Mouse (Mus musculus): ENCODE results near the gene Manf. TPM values are rescaled to one million over a fixed set of nuclear protein-coding genes. Genes with fewer than 3 reads are reported as not detected.

Manf gene
- polyA plus RNA-seq, 1 experiment, result 10.6 TPM

DNA sequence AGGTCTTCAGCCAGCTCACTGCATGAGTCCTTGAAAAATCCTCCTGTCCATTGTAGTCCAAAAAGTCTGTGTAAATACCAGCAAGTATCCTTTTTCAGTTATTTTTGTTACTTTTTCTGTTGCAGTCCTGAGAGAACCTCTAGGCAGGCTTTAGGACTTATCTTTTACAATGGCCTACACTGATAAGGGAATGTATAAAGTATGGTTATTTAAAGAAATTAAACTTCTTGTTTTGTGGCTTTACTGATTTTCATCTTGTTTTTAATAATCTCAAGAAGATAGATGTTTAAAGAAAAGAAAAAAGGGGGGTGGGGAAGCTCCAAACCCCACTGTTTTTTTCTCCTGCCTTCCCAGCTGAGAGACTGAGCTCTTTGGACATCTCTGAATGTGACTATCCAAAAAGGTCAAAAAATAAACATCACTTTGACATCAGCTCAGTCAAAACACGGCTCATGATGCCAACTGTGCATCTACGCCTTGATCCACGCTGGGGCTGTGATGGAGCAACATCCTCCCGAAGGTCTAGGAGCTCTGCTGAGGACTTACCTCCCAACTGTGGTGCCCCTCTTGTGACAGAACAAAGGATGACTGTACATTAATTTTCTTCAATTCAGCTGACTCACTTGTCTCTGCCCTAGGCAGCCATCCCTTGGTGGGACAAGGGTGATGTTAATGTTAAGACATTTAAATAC, 11.5 kb upstream of the Manf start:
- TF ChIP-seq TAL1 (IDR thresholded peaks at IDR 0.05; ENCODE audit: low read length) (no peak), GATA1 (IDR thresholded peaks at IDR 0.05; ENCODE audit: low read length) (no peak)
- H3K27me3 ChIP-seq (ENCODE audit: control insufficient read depth), result no peaks in the 10 kb centered on the region

DNA sequence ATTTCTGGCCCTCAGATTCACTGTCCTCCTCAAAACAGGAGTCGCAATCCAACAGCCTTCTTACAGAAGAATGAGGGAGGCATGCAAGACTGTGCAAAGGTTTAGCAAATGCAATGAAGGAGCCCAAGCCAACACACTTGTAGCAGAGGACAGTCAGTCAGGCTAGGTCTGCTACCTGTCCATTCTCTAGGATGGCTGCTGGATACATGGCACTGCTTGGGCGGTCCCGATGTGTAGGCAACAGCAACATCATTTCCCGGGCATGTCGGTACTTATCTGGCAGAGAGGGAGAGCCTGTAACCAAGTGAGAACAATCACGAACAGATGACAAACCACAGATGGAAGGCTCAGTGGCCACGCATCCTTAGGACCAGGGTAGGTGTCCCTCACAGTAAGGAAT, 9.8 kb upstream of the Manf start:
- no peaks in the 10 kb centered on the region for H3K27me3 ChIP-seq (ENCODE audit: control insufficient read depth)
- TF ChIP-seq TAL1 (IDR thresholded peaks at IDR 0.05; ENCODE audit: low read length), result no peak
- TF ChIP-seq GATA1 (IDR thresholded peaks at IDR 0.05; ENCODE audit: low read length), result no peak

More for the DNA sequence above, 11.5 kb upstream of the Manf start:
- Histone ChIP-seq H3K4me3 (replicated peaks) (no peak overlapping the region), H3K36me3 (ENCODE audit: control insufficient read depth) (no peaks in the 10 kb centered on the region), H3K9me3 (ENCODE audit: control insufficient read depth, low read length) (no peaks in the 10 kb centered on the region), H3K4me1 (ENCODE audit: control insufficient read depth) (no peaks in the 10 kb centered on the region)

DNA sequence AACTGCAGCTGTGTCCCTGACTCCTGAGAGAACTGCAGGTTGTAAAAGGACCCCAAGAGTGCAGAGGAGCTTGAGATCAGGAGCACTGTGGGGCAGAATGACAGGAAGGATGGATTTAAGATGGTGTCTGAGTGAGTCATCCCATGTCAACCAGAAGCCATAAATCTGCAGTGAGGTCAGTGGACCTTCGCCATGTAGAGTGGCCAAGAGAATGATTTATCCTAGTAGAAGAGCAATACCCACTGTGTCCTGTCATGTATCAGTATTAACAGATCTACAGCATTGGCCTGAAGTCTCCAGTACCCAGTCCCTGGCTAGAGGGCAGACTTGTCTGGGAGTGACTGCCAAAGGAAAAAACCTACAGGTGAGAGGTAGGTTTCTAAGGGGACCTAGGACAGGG, 7.1 kb upstream of the Manf start:
- Histone ChIP-seq H3K36me3 (ENCODE audit: control insufficient read depth) (no peaks in the 10 kb centered on the region), H3K9me3 (ENCODE audit: control insufficient read depth, low read length) (no peaks in the 10 kb centered on the region), H3K4me3 (replicated peaks) (no peak overlapping the region), H3K27me3 (ENCODE audit: control insufficient read depth) (no peaks in the 10 kb centered on the region), H3K4me1 (ENCODE audit: control insufficient read depth) (no peaks in the 10 kb centered on the region; the same call in 1 of the 2 replicates)
- TF ChIP-seq GATA1 (IDR thresholded peaks at IDR 0.05; ENCODE audit: low read length) (no peak), TAL1 (IDR thresholded peaks at IDR 0.05; ENCODE audit: low read length) (no peak)

More for the DNA sequence above, 9.8 kb upstream of the Manf start:
- Histone ChIP-seq H3K4me3 (replicated peaks) (no peak overlapping the region), H3K9me3 (ENCODE audit: control insufficient read depth, low read length) (no peaks in the 10 kb centered on the region), H3K36me3 (ENCODE audit: control insufficient read depth) (no peaks in the 10 kb centered on the region), H3K4me1 (ENCODE audit: control insufficient read depth) (no peaks in the 10 kb centered on the region)

DNA sequence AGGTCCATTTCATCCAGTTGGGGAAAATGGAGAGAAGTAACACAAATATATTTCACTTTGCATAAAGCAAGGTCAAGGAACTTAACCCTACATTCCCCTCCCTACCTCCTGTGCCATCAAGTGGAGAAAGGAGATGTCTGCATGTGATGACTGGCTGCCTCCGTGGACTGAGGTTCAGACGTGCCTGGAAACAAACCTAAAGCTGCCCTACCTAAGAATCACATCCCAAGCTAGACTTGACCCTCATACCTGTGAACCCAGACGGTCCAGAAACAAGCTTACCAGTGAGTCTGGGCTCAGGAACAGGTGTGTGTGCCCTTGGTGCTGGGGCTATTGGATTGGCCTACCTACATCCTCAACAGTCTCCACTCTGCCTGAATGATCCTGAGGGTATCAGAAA, 1.5 kb upstream of the Manf start:
- H3K4me1 ChIP-seq (ENCODE audit: control insufficient read depth), result peaks cover 40% of the 10 kb centered on the region
- no peaks in the 10 kb centered on the region for H3K27me3 ChIP-seq (ENCODE audit: control insufficient read depth)
- peaks cover 26% of the 10 kb centered on the region for H3K36me3 ChIP-seq (ENCODE audit: control insufficient read depth)
- no peak for TF ChIP-seq TAL1 (IDR thresholded peaks at IDR 0.05; ENCODE audit: low read length)
- TF ChIP-seq GATA1 (IDR thresholded peaks at IDR 0.05; ENCODE audit: low read length), result no peak
- peak overlapping the region; percentile 95 for H3K4me3 ChIP-seq (replicated peaks)
- no peaks in the 10 kb centered on the region for H3K9me3 ChIP-seq (ENCODE audit: control insufficient read depth, low read length)

DNA sequence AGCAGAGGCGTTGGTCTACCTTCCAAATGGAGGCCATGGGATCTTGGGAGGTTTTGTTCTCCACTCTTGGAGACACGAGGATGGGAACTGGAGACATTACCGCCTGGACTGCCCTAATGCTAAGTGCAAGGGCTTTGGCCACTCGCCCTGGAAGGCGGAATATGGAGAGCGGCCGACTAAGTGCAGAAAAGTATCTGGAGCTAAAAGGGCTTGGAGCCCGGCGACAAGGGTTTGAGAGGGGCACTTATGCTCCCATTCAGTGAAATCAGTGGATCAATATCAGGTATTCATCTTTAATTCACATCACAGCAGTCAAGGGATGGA, 735 bp upstream of the Manf start:
- H3K4me1 ChIP-seq (ENCODE audit: control insufficient read depth), result peaks cover 47% of the 10 kb centered on the region
- peaks cover 34% of the 10 kb centered on the region for H3K36me3 ChIP-seq (ENCODE audit: control insufficient read depth)
- no peaks in the 10 kb centered on the region for H3K27me3 ChIP-seq (ENCODE audit: control insufficient read depth)
- TF ChIP-seq TAL1 (IDR thresholded peaks at IDR 0.05; ENCODE audit: low read length) (no peak), GATA1 (IDR thresholded peaks at IDR 0.05; ENCODE audit: low read length) (no peak)
- no peaks in the 10 kb centered on the region for H3K9me3 ChIP-seq (ENCODE audit: control insufficient read depth, low read length)
- peak overlapping the region; percentile 95 for H3K4me3 ChIP-seq (replicated peaks)

DNA sequence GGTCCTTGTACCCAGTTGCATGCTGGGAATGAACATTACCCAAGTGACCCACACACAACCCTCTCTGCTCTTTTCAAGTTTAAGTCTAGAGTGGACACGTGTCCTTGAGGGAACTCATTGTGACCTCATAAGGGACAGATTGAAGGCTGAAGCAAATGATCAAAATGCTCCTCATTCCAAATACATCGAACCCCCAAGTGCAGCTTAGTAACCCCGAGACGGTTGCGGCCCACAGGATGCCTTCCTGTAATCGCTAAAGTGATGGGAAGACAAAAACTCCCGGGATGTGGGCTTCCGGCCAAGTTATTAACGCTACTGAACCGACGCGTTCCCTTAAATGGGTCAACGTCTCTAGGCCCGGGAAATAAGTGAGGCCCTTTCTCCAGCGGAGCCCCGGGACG, 438 bp downstream of the Manf start:
- Histone ChIP-seq H3K36me3 (ENCODE audit: control insufficient read depth) (peaks cover 36% of the 10 kb centered on the region), H3K4me3 (replicated peaks) (peak overlapping the region; percentile 95), H3K4me1 (ENCODE audit: control insufficient read depth) (peaks cover 51% of the 10 kb centered on the region), H3K9me3 (ENCODE audit: control insufficient read depth, low read length) (no peaks in the 10 kb centered on the region), H3K27me3 (ENCODE audit: control insufficient read depth) (no peaks in the 10 kb centered on the region)
- TF ChIP-seq GATA1 (IDR thresholded peaks at IDR 0.05; ENCODE audit: low read length), result no peak

DNA sequence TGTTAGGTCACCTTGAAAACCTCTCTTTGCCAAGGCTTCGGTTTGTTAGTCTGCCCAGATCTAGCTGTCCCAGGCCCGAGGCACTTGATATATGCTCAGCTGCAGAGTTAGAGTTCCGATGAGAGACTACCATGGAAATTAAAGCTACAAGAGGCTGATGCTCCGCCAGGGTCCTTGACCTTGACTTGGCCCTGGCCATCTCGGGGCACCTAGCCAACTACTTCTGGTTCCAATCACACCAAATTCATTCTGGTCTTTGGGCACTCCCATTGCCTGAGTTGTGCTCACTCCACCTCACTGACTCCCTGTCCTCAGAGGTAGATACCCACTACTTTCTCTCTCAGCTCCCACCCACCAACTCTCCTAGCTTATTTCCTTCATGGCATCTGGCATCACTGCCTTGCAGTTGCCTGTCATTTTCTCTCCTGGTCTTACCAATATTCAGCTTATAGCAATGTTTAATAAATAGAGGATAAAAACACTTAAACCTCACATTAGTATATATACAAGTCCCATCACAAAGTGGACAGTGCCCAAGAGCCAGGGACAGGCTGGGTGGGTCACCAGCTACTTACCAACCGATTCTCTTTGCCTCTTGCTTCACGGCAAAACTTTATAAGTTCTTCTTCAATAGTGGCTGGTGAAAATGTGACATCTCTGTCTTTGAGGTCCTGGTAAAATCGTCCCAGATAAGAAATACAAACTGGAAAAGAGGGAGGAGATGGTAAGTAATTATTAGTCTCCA, 1.1 kb downstream of the Manf start:
- H3K4me1 ChIP-seq (ENCODE audit: control insufficient read depth), result peaks cover 54% of the 10 kb centered on the region
- TF ChIP-seq GATA1 (IDR thresholded peaks at IDR 0.05; ENCODE audit: low read length) (no peak), TAL1 (IDR thresholded peaks at IDR 0.05; ENCODE audit: low read length) (no peak)
- H3K36me3 ChIP-seq (ENCODE audit: control insufficient read depth), result peaks cover 39% of the 10 kb centered on the region
- H3K9me3 ChIP-seq (ENCODE audit: control insufficient read depth, low read length), result no peaks in the 10 kb centered on the region
- H3K4me3 ChIP-seq (replicated peaks), result peak overlapping the region; percentile 95
- no peaks in the 10 kb centered on the region for H3K27me3 ChIP-seq (ENCODE audit: control insufficient read depth)

DNA sequence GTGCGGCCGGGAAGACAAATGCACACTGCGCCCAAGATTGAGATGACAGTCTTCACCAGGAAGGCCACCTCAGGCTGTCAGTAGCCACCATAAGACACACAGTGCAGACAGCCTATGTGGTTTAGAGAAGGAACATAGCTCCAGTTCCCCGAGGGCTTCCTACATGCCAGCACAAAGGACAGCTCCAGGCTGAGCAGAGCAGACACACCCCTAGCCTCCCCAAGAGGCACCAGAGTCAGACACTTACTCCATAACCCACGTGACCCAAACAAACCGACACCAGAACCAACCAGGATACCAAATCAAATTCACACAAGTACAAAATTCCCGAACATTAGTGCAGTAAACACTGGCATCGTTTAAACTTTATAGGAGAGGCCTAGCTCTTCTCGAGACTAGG, 2.5 kb downstream of the Manf start:
- 0 out of 2 replicates have a peak, but pooled peaks cover 2% of the 10 kb centered on the region for H3K9me3 ChIP-seq (ENCODE audit: control insufficient read depth, low read length)
- no peak for TF ChIP-seq GATA1 (IDR thresholded peaks at IDR 0.05; ENCODE audit: low read length)
- peak overlapping the region; percentile 0 for H3K4me3 ChIP-seq (replicated peaks)
- no peaks in the 10 kb centered on the region for H3K27me3 ChIP-seq (ENCODE audit: control insufficient read depth)
- peaks cover 68% of the 10 kb centered on the region for H3K4me1 ChIP-seq (ENCODE audit: control insufficient read depth)
- peaks cover 52% of the 10 kb centered on the region for H3K36me3 ChIP-seq (ENCODE audit: control insufficient read depth)

DNA sequence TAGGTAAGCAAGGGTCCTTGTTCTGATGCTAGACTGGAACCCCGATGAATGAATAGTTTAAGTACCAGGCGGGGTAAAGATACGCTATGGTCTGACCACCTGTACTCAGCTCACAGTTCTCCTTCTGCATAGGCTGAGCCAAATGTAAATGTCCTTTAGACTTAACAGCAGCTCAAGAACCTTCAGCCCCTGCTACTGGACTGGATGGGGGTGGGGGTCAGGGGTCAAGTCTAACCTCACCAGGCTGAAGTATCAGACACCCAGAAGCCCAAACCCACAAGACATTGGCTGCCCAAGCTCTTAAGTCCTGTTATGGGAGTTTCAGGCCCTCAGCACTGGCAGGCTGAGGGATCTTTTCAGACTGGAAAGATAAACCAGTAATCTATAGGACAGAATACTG, 3.4 kb downstream of the Manf start:
- H3K36me3 ChIP-seq (ENCODE audit: control insufficient read depth), result peaks cover 61% of the 10 kb centered on the region
- no peak for TF ChIP-seq TAL1 (IDR thresholded peaks at IDR 0.05; ENCODE audit: low read length)
- no peak for TF ChIP-seq GATA1 (IDR thresholded peaks at IDR 0.05; ENCODE audit: low read length)
- H3K9me3 ChIP-seq (ENCODE audit: control insufficient read depth, low read length), result 0 out of 2 replicates have a peak, but pooled peaks cover 2% of the 10 kb centered on the region
- peaks cover 73% of the 10 kb centered on the region for H3K4me1 ChIP-seq (ENCODE audit: control insufficient read depth)
- H3K4me3 ChIP-seq (replicated peaks), result peak overlapping the region; percentile 48
- H3K27me3 ChIP-seq (ENCODE audit: control insufficient read depth), result no peaks in the 10 kb centered on the region

Data from erythroblast, embryonic 14.5 days (primary cell).